Mouse (Mus musculus): ENCODE results near the gene Slc13a4. TPM values are rescaled to one million over a fixed set of nuclear protein-coding genes. Genes with fewer than 3 reads are reported as not detected.

Slc13a4 gene
- polyA plus RNA-seq, 1 experiment from 2014 or later = 0.02 TPM

GRCm38 (mm10) chr6:35279306-35279705 is 28.6 kb downstream of the Slc13a4 start:
- Histone ChIP-seq H3K27me3 (ENCODE audit: insufficient read depth, low read length) (no peaks in the 10 kb centered on the region), H3K9ac (replicated peaks) (no peak overlapping the region), H3K36me3 (replicated peaks; ENCODE audit: insufficient read depth, low read length) (no peaks in the 10 kb centered on the region), H3K4me3 (ENCODE audit: low read depth, low read length) (no peak overlapping the region), H3K27ac (ENCODE audit: low read depth) (no peak overlapping the region), H3K4me2 (ENCODE audit: low read depth, low read length) (no peak overlapping the region), H3K9me3 (ENCODE audit: low read length) (no peaks in the 10 kb centered on the region), H3K4me1 (ENCODE audit: insufficient read depth) (no peaks in the 10 kb centered on the region; the same call in 1 of the 2 replicates)
- 58% methylated on average over 10 of the region's 10 CpGs for WGBS (ENCODE audit: insufficient replicate concordance)
- no peak for DNase-seq
- no peak for ATAC-seq
- TF ChIP-seq EP300 (IDR thresholded peaks at IDR 0.05; ENCODE audit: low read depth) = no peak
- TF ChIP-seq CTCF (IDR thresholded peaks at IDR 0.05; ENCODE audit: low read depth) = no peak

GRCm38 (mm10) chr6:35277903-35278587 is 29.9 kb downstream of the Slc13a4 start:
- H3K4me2 ChIP-seq (ENCODE audit: low read depth, low read length) = no peak overlapping the region
- ATAC-seq (no peak), DNase-seq (no peak)
- no peak overlapping the region for H3K9ac ChIP-seq (replicated peaks)
- WGBS (ENCODE audit: insufficient replicate concordance) = 64% methylated on average over 10 of the region's 10 CpGs
- no peak overlapping the region for H3K4me3 ChIP-seq (ENCODE audit: low read depth, low read length)
- no peaks in the 10 kb centered on the region for H3K36me3 ChIP-seq (replicated peaks; ENCODE audit: insufficient read depth, low read length)
- H3K27me3 ChIP-seq (ENCODE audit: insufficient read depth, low read length) = no peaks in the 10 kb centered on the region
- H3K27ac ChIP-seq (ENCODE audit: low read depth) = no peak overlapping the region
- H3K4me1 ChIP-seq (ENCODE audit: insufficient read depth) = no peaks in the 10 kb centered on the region; the same call in 1 of the 2 replicates
- no peaks in the 10 kb centered on the region for H3K9me3 ChIP-seq (ENCODE audit: low read length)
- TF ChIP-seq EP300 (IDR thresholded peaks at IDR 0.05; ENCODE audit: low read depth) = no peak
- TF ChIP-seq CTCF (IDR thresholded peaks at IDR 0.05; ENCODE audit: low read depth) = no peak

GRCm38 (mm10) chr6:35273391-35274082 is 34.4 kb downstream of the Slc13a4 start:
- no peak overlapping the region for H3K4me2 ChIP-seq (ENCODE audit: low read depth, low read length)
- TF ChIP-seq EP300 (IDR thresholded peaks at IDR 0.05; ENCODE audit: low read depth) (no peak), CTCF (IDR thresholded peaks at IDR 0.05; ENCODE audit: low read depth) (no peak)
- DNase-seq (no peak), ATAC-seq (no peak)
- H3K9ac ChIP-seq (replicated peaks) = no peak overlapping the region
- no peak overlapping the region for H3K27ac ChIP-seq (ENCODE audit: low read depth)
- no peaks in the 10 kb centered on the region for H3K36me3 ChIP-seq (replicated peaks; ENCODE audit: insufficient read depth, low read length)
- 71% methylated on average over 11 of the region's 11 CpGs for WGBS (ENCODE audit: insufficient replicate concordance)
- H3K27me3 ChIP-seq (ENCODE audit: insufficient read depth, low read length) = no peaks in the 10 kb centered on the region
- H3K9me3 ChIP-seq (ENCODE audit: low read length) = no peaks in the 10 kb centered on the region
- H3K4me3 ChIP-seq (ENCODE audit: low read depth, low read length) = no peak overlapping the region
- no peaks in the 10 kb centered on the region for H3K4me1 ChIP-seq (ENCODE audit: insufficient read depth)

DNA sequence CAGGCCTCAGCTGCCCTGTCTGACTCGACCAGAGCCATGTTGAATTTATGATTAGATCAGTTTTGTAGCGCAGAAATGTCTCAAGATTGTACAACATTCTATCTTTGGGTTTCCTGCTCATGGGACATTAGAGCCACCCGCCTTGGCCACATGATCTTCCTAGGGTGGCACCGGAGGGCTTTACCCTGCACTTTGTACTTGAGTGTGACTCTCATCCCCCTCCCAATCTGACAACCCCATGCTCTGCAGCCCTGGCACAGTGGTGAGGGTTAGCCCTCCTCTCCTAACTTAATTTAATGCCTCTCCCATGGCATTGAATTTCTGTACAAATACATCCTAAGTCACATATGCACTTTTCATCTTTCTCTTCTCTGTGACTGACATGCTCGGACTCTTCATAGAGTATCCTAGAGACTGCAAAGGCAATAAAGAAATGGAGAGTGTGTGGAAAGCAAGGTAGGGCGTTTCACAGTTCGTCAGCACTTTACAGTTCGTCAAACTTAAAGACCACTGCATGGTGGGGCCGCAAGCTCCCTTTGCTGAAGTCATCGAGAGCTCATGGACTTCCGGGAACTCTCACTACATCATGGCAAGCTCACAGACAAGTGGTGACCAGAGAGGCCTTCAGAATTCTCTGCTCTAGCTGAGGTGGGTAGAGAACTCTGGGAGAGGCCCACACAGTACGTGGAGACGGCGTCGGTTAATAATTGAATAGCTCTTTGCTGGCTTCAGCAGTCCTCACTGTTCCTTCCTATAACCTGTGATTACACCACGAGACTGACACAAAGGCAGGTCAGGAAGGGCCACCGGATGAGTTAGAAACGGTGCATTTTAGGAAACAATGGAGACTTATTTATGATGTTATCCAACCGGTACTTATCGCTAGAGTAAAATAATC is 35.8 kb downstream of the Slc13a4 start:
- DNase-seq = no peak
- Histone ChIP-seq H3K27ac (ENCODE audit: low read depth) (no peak overlapping the region), H3K4me1 (ENCODE audit: insufficient read depth) (no peaks in the 10 kb centered on the region), H3K4me2 (ENCODE audit: low read depth, low read length) (no peak overlapping the region), H3K9me3 (ENCODE audit: low read length) (no peaks in the 10 kb centered on the region), H3K36me3 (replicated peaks; ENCODE audit: insufficient read depth, low read length) (no peaks in the 10 kb centered on the region), H3K4me3 (ENCODE audit: low read depth, low read length) (no peak overlapping the region), H3K27me3 (ENCODE audit: insufficient read depth, low read length) (no peaks in the 10 kb centered on the region), H3K9ac (replicated peaks) (no peak overlapping the region)
- TF ChIP-seq CTCF (IDR thresholded peaks at IDR 0.05; ENCODE audit: low read depth) (no peak), EP300 (IDR thresholded peaks at IDR 0.05; ENCODE audit: low read depth) (no peak)
- no peak for ATAC-seq
- WGBS (ENCODE audit: insufficient replicate concordance) = 72% methylated on average over 20 of the region's 20 CpGs

DNA sequence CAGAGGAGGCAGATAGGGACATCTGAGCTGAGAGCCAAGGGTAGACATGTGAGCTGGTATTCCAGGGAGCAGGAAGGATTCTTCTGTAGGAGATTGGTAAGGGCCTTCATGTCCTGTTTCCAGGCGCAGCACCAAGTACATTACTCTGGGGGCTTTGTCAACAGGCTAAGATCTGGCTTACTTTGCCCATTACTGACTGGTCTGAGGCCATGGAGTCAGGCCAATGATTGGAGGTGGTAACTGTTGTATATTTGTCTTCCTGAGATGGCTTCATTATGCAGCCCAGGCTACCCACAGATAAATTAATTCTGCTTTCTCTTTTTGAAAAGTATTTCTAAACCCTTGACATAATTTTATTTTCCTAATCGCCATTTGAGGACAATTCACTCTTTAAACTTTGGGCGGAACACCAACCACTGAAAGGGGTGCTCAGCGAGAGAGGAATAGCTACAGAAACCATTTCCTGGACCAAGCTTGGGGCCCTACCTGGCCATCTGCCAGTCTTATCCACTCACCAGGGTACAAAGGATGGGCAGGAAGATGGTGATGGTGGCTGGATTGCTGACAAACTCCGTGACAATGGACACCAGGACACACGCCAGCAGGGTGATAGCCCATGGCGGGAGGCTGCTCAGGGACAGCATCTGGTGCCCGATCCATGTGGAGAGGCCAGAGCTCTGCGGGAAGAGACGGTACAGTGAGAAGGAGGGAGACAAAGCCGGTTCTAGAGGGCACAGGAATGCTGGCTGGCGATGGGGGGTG is 36.7 kb downstream of the Slc13a4 start:
- H3K9ac ChIP-seq (replicated peaks) = no peak overlapping the region
- 89% methylated on average over 12 of the region's 12 CpGs for WGBS (ENCODE audit: insufficient replicate concordance)
- H3K27ac ChIP-seq (ENCODE audit: low read depth) = no peak overlapping the region
- no peak for DNase-seq
- TF ChIP-seq EP300 (IDR thresholded peaks at IDR 0.05; ENCODE audit: low read depth) = no peak
- TF ChIP-seq CTCF (IDR thresholded peaks at IDR 0.05; ENCODE audit: low read depth) = no peak
- H3K4me1 ChIP-seq (ENCODE audit: insufficient read depth) = no peaks in the 10 kb centered on the region
- H3K4me3 ChIP-seq (ENCODE audit: low read depth, low read length) = no peak overlapping the region
- no peaks in the 10 kb centered on the region for H3K36me3 ChIP-seq (replicated peaks; ENCODE audit: insufficient read depth, low read length)
- ATAC-seq = no peak
- H3K27me3 ChIP-seq (ENCODE audit: insufficient read depth, low read length) = no peaks in the 10 kb centered on the region
- no peak overlapping the region for H3K4me2 ChIP-seq (ENCODE audit: low read depth, low read length)
- H3K9me3 ChIP-seq (ENCODE audit: low read length) = no peaks in the 10 kb centered on the region
